In the genomic region with DNA sequence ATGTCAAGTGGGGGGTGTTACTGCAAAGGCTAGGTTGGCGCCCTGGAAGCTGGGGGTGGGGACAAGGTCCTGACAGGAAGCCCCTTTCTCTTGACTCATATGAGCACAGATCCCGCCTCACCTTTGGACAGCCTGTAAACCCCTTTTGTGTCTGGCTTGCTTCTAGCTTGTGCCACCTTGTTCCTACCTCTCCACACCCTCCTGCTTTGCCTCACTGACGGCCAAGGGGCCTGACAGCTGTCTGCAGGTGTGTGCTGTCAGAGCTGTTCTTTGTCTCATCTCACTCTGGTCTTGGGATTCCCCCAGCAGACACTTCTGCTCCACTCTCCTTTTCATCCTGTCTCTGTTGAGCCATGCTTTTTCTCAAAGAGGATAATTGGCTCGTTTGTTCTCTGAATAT, we compare ENCODE assay signal across 23 mouse cellular contexts.
DNase-seq lines count a peak whose midpoint lies in the region; ATAC-seq and TF ChIP-seq lines count a peak whose summit lies in the region.
"Had no signal": no experiment of that assay in that cellular context is flagged by ENCODE, and none has a peak within 500 bp of the region (broad histone marks: within the 10 kb centered on the region; RNA-seq: fewer than 3 reads in every experiment).

No protein-coding gene starts in this region.

- H3K4me1 ChIP-seq in heart, embryonic 12.5 days (replicated peaks) = peaks cover 9% of the 10 kb centered on the region; the same call in 1 of the 2 replicates
- H3K4me1 ChIP-seq in forebrain, postnatal 0 days (ENCODE audit: insufficient read depth) = no peaks in the 10 kb centered on the region
- H3K4me1 ChIP-seq: limb, embryonic 15.5 days; liver, embryonic 15.5 days; midbrain, embryonic 10.5 days had no signal

- no peak overlapping the region for H3K4me2 ChIP-seq in heart, embryonic 12.5 days
- no peak overlapping the region for H3K4me2 ChIP-seq in forebrain, postnatal 0 days (ENCODE audit: low read depth)
- H3K4me2 ChIP-seq: limb, embryonic 15.5 days; liver, embryonic 15.5 days had no signal

- no peaks in the 10 kb centered on the region for H3K36me3 ChIP-seq in heart, embryonic 12.5 days
- no peaks in the 10 kb centered on the region for H3K36me3 ChIP-seq in forebrain, postnatal 0 days (ENCODE audit: insufficient read depth)
- H3K36me3 ChIP-seq: limb, embryonic 15.5 days; liver, embryonic 15.5 days; midbrain, embryonic 10.5 days had no signal

- no peaks in the 10 kb centered on the region for H3K27me3 ChIP-seq in heart, embryonic 12.5 days (replicated peaks)
- no peaks in the 10 kb centered on the region for H3K27me3 ChIP-seq in forebrain, postnatal 0 days (ENCODE audit: insufficient read depth, low read length)
- H3K27me3 ChIP-seq: limb, embryonic 15.5 days; liver, embryonic 15.5 days had no signal

- DNase-seq in embryo, embryonic 10.5 days (ENCODE audit: low spot score) = peak; percentile 7
- no peak for DNase-seq in embryo, embryonic 10 days (ENCODE audit: low spot score)
- DNase-seq in heart, adult 9 months (ENCODE audit: low spot score in 2 of 2) = no peak
- peak; percentile 23 for DNase-seq in forelimb bud, embryonic 11.5 days (ENCODE audit: low read depth, low spot score)
- DNase-seq in heart, postnatal 10 days = peak; percentile 7 to 16
- DNase-seq in forebrain, postnatal 0 days = no peak
- DNase-seq in adrenal gland, postnatal 10 days = no peak
- DNase-seq: cerebellum, adult 11-12 months; cerebellum, postnatal 25 days; gastrocnemius, postnatal 36 days; kidney, adult 18-20 months; right cerebral cortex, postnatal 4 days; thymus, adult 18-20 months; thymus, postnatal 36 days had no signal

- 0 out of 2 replicates have a peak overlapping the region, but pooled peaks have one; percentile 17 for H3K27ac ChIP-seq in heart, embryonic 12.5 days (ENCODE audit: poor library complexity, severe bottlenecking)
- H3K27ac ChIP-seq in forebrain, postnatal 0 days (ENCODE audit: low read depth, low read length) = no peak overlapping the region
- H3K27ac ChIP-seq: limb, embryonic 15.5 days; liver, embryonic 15.5 days; macrophage; midbrain, embryonic 10.5 days had no signal

- intact Hi-C loops in heart, postnatal 10 days (cut with DNase I) = no loop called here

- WGBS in heart, embryonic 12.5 days = 17% methylated on average over 4 of the region's 4 CpGs
- whole genome bisulfite sequencing in forebrain, postnatal 0 days = 40% methylated on average over 4 of the region's 4 CpGs

- no peak overlapping the region for H3K4me3 ChIP-seq in heart, embryonic 12.5 days
- no peak overlapping the region for H3K4me3 ChIP-seq in forebrain, postnatal 0 days (ENCODE audit: low read depth, low read length)
- H3K4me3 ChIP-seq: limb, embryonic 15.5 days; liver, embryonic 15.5 days; midbrain, embryonic 10.5 days had no signal

- H3K9me3 ChIP-seq in heart, embryonic 12.5 days (replicated peaks) = no peaks in the 10 kb centered on the region
- no peaks in the 10 kb centered on the region for H3K9me3 ChIP-seq in forebrain, postnatal 0 days (ENCODE audit: low read length)
- H3K9me3 ChIP-seq: limb, embryonic 15.5 days; liver, embryonic 15.5 days; midbrain, embryonic 10.5 days had no signal

- TF ChIP-seq CTCF in forebrain, postnatal 0 days (IDR thresholded peaks at IDR 0.05; ENCODE audit: low read depth) = no peak

- H3K9ac ChIP-seq in heart, embryonic 12.5 days = no peak overlapping the region
- no peak overlapping the region for H3K9ac ChIP-seq in forebrain, postnatal 0 days
- H3K9ac ChIP-seq: limb, embryonic 15.5 days; liver, embryonic 15.5 days had no signal

- ATAC-seq in heart, embryonic 12.5 days (ENCODE audit: insufficient number of reproducible peaks, low FRiP score) = peak; percentile 67
- ATAC-seq in forebrain, postnatal 0 days = no peak
- ATAC-seq: CD4-positive, CD25-positive, alpha-beta regulatory T cell, adult 4 months; hindbrain, embryonic 16.5 days; lung, postnatal 0 days; midbrain, embryonic 16.5 days had no signal

Comparison
In these comparisons a context has a peak if more than half of its experiments do, and no peak if none do; other contexts are left out.
1. DNase-seq: peak in embryo, embryonic 10.5 days (single experiment), forelimb bud, embryonic 11.5 days (single experiment) and heart, postnatal 10 days (2 of 2); none in embryo, embryonic 10 days (single experiment), heart, adult 9 months (0 of 2), forebrain, postnatal 0 days (single experiment) and adrenal gland, postnatal 10 days (single experiment).